Mouse (Mus musculus) embryo, embryonic 9.5 days (tissue): ENCODE data around the gene Hspbp1.

Source experiments
- DNase-seq: peaks from one replicate; pipeline ENCODE4 v3.0.0-alpha.2; 2017; ENCODE audit errors: extremely low spot score

The Hspbp1 gene

DNA sequence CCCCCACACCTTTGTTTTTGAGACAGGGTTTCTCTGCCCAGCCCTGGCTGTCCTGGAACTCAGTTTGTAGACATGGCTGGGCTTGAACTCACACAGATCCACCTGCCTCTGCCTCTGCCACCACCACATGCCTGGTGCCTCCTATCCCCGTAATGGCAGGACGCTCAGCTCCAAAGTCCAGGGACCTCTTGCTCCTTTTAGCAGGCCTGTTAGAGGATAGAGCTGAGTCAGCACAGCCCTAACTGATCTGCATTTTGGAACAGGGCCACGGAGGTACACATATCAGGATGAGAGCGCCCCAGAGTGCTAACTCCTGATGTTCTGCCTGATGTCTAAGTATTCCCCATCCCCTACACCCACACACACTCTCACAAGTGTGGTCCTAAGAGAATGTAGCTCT is 53.8 kb downstream of the Hspbp1 start, which contains the start of gene Tmem86b:
TSS of gene Tmem86b (minus strand) at position 392 of the 400 bp plus-strand sequence.
- DNase-seq, result no peak

DNA sequence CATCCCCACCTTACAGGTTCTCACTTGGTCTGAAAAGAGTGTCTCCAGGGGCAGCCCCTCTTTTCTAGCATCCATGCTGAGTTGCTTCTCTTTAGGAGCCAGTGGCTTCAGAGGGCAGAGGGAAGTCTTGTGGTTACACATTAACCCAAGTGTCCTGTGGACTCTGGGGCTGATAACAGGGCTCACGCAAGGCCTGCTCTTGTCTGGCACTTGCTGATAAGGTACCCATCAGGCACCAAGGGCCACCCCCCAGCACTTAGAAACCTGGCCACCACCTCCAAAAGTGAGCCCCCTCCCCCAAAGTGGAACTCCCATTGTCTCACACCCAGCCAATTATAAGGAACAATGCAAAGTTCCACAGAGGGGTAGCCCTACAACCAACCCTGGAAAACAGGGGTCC is 54.7 kb downstream of the Hspbp1 start:
- DNase-seq, result no peak

DNA sequence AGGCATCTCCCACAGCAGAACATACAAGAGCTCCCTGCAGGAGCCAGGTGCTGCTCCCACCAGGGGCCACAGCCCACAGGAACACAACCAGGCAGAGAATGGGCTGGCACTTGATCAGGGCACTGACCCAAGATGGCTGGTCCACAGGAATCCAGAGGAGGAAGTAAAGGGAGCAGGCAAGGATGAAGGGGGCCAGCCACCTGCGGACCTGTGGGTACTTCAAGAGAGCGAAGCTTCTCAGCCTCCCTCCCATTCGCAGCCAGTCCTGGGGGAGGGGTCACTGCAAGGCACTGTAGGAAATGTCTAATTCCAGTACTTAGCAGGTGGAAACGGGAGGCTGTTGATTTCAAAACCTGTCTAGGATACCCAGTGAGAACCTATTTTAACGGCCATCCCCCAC is 55.3 kb downstream of the Hspbp1 start:
- no peak for DNase-seq

DNA sequence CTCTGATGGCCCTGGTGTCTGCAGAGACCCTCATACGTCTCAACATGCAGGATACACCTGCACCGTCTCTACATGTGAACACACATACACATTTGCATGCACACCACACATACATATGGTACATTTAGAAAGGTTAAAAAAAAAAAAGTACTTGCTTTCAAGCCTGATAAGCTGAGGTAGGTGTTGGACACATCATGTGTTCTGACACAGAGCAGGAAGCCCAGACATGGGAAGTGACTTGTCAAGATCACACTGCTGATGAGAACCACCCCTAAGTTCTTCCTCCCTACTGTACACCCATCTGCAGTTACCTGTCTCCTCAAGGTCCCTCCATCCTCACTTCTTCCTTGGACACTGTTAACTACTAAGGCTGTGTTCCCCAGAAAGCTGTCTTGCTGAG is 58.9 kb downstream of the Hspbp1 start:
- no peak for DNase-seq

DNA sequence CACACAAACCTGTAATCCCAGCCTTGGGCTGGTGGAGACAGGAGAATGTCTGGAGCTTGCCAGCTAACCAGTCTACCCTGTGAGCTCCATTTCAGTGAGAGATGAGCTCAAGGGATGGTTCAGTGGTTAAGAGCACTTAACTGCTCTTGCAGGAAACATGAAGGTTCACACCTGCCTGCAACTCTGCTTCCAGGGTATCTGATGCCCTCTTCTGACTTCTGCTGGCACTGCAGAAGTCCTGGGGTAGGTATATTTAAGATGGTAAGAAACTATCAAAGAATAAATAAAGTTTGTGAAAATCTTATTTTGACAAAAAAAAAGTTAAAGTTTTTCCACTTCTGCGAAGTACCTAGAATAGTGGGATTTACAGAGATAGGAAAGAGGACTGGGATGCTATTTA is 60.5 kb downstream of the Hspbp1 start:
- DNase-seq, result no peak

DNA sequence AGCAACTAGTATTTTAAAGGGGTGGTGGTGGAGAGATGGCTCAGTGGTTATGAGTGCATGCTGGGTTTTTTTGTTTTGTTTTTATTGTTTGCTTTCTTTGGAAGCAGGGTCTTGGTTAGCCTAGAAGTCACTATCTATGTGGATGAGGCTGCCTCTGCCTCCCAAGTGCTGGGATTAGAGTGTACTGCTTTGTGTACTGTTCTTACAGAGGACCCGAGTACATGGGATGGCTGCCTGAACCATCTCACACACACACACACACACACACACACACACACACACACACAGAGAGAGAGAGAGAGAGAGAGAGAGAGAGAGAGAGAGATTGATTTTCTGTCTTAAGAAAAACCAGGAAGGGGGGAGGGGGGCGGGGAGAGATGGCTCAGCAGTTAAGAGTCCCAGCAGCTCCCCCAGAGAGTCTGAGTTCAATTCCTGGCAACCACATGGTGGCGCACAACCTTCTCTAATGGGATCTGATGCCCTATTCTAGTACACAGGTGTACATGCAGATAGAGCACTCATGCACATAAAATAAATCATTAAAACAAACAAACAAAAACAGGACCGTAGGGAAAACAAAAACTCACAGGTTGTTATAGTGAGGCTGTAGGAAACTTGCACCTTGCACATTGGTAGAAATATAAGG is 61.2 kb downstream of the Hspbp1 start:
- peak; percentile 26 for DNase-seq

DNA sequence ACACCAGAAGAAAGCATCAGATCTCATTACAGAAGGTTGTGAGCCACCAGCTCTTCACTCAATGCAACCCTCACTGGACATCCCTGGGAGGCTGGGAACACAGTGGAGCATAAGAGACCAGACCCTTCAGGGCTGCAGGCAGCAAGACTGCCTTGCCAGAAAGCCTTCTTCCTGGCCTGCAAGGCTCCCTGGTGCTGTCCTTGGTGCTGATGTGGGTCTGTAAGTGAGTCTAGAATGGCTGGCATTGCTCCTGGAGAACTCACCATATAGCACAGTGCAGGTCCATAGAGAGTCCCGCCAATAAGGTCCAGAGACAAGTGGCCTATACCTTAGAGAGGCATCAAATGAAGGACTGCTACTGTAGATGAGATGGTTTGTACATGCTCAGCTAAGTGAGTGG is 64.9 kb downstream of the Hspbp1 start:
- peak; percentile 49 for DNase-seq

DNA sequence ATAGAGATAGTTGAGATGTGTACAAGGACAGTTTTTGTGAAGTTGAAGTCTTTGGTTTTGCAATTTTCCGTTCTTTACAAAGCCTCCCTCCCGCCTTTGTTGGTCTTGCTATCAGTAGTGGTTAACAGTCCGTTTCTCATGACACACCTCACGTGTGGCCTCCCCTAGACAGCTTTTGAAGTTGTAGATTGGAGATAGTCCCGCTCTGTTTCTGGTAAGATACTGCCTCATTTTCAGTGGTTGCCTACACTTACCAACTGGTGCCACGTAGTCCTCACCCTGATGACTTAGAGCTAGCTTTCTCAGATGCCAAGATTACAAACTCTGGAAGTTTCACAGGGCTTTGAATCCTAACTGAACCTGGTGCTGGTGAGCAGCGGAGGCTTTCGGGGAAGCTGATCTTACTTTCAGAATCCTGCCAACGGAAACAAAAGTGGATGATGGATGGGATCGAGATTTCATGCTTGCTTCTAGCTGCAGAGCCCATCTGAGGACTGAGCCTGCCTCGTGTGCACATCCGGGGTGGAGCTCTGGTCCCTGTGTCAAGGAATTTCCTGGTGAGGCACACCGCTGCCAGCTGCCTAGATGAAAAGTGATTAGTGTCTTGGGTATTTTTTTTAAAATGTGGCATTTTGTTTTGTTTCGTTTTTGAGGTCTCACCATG is 71.0 kb downstream of the Hspbp1 start:
- DNase-seq, result no peak

DNA sequence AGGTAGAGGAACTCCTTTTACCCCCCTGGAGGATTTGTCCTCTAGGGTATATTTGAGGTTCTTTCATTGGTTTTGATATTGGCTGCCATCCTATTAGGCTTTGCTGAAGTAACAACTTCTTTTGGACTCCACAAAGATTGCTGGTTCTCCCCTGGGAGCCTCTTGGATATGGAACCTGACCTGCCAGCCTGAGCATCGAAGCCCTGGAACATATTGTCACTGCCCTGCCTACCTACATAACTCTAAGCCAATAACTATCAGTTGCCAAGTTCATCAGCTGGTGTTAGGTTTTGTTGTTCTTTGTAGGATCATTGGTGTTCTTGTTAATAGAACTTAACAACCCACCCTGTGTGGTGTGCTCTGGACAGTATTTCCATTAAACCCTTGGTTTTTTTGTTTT is 71.9 kb downstream of the Hspbp1 start:
- DNase-seq, result no peak

DNA sequence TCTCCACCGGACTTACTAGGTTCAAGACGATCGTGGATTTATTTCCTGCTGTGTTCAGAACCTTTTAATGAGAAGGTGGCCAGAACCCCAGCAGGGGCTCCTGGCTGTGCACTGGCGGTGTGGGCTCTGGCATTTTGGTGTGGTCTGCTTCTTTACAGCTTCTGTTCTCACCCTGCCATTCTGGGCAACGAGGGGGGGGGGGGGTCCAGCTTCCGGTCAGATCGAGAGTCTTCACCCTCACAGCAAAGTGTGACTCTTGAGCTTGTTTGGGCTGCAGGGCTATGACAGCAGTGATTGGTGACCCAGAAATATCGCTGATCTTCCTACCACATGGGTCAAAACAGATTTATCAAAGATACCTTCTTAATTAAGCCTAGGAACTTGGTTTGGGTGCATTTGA is 72.5 kb downstream of the Hspbp1 start:
- DNase-seq, result no peak

DNA sequence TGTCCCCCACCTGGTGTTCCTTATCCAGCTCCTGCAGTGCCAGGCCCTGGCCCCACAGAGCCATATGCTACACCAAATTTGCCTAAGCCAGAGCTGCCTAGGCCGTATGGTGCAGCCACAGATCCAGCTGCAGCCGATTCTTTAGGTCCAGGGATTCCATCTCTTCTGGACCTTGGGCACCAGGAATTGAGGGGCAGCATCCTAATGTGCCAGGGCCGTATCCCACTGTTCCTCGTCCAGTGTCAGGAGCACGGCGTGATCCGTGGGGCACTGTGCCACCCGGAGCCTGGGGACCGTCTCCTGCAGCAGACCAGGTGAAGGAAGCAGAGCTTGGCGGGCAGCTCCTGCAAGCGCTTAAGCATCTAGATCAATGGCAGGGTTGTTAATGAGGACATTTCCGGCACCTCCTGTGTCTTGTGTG is 72.9 kb downstream of the Hspbp1 start:
- no peak for DNase-seq

DNA sequence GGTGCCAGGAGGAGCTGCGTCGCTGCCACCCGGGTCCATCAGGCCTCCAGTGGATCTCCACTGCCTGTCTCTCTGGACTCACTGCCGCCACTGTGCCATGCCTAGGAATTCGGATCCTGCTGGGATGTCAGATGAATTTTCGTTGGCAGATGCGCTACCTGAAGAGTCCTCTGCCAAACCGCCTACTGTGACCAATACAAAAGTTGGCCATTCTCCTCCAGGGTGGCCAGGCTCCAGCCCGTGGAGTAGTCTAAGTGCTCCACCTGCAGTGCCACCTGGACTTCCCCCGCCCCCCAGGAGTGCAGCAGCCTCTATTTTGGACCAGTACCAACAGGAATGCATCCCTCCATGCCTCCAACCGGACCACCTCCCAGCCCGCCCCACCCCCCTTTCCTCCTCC is 73.4 kb downstream of the Hspbp1 start:
- no peak for DNase-seq
